ENCODE assay signal across 30 mouse cellular contexts in genomic region chr12:76194526-76194925, GRCm38 (mm10). TPM values are rescaled to one million over a fixed set of nuclear protein-coding genes. Genes with fewer than 3 reads are reported as not detected.
DNase-seq lines count a peak whose midpoint lies in the region; ATAC-seq and TF ChIP-seq lines count a peak whose summit lies in the region.
"Had no signal": no experiment of that assay in that cellular context is flagged by ENCODE, and none has a peak within 500 bp of the region (broad histone marks: within the 10 kb centered on the region; RNA-seq: fewer than 3 reads in every experiment).

No protein-coding gene starts in this region.

- no peak overlapping the region for H3K9ac ChIP-seq in liver, adult 2 months (ENCODE audit: low read depth, low read length)
- no peak overlapping the region for H3K9ac ChIP-seq in liver, embryonic 11.5 days (ENCODE audit: low read depth, low read length)
- H3K9ac ChIP-seq: embryonic facial prominence, embryonic 15.5 days; forebrain, embryonic 15.5 days; heart, embryonic 15.5 days had no signal

- no peaks in the 10 kb centered on the region for H3K9me3 ChIP-seq in liver, embryonic 11.5 days (ENCODE audit: control insufficient read depth, low read length)
- H3K9me3 ChIP-seq: embryonic facial prominence, embryonic 15.5 days; forebrain, embryonic 10.5 days; forebrain, embryonic 15.5 days; heart, embryonic 15.5 days; hindbrain, embryonic 10.5 days had no signal

- H3K4me3 ChIP-seq in liver, adult 2 months (ENCODE audit: insufficient read depth, low read depth, low read length): no peak overlapping the region
- no peak overlapping the region for H3K4me3 ChIP-seq in liver, embryonic 11.5 days (ENCODE audit: low read depth, low read length)
- H3K4me3 ChIP-seq: embryonic facial prominence, embryonic 15.5 days; erythroblast, embryonic 14.5 days; forebrain, embryonic 10.5 days; forebrain, embryonic 15.5 days; heart, adult 2 months; heart, embryonic 15.5 days; hindbrain, embryonic 10.5 days had no signal

- no peaks in the 10 kb centered on the region for H3K27me3 ChIP-seq in liver, adult 2 months (ENCODE audit: control insufficient read depth, insufficient read depth, low read length)
- H3K27me3 ChIP-seq in liver, embryonic 11.5 days (replicated peaks; ENCODE audit: control insufficient read depth, insufficient read depth, low read length): 0 out of 2 replicates have a peak, but pooled peaks cover 3% of the 10 kb centered on the region
- H3K27me3 ChIP-seq: embryonic facial prominence, embryonic 15.5 days; forebrain, embryonic 15.5 days had no signal

- H3K4me1 ChIP-seq in liver, adult 2 months (ENCODE audit: control insufficient read depth, insufficient read depth, low read length): peaks cover 7% of the 10 kb centered on the region; the same call in 1 of the 2 replicates
- peaks cover 9% of the 10 kb centered on the region for H3K4me1 ChIP-seq in liver, embryonic 11.5 days (replicated peaks; ENCODE audit: control insufficient read depth, insufficient read depth, low read length)

- 26% methylated on average over 3 of the region's 3 CpGs for WGBS in liver, adult 2 months
- WGBS in liver, embryonic 11.5 days: 59% methylated on average over 3 of the region's 3 CpGs

- H3K79me2 ChIP-seq in liver, adult 2 months (ENCODE audit: control insufficient read depth, insufficient read depth, low read length): no peaks in the 10 kb centered on the region

- H3K4me2 ChIP-seq in liver, embryonic 11.5 days: no peak overlapping the region
- H3K4me2 ChIP-seq: embryonic facial prominence, embryonic 15.5 days; forebrain, embryonic 15.5 days; heart, embryonic 11.5 days; heart, embryonic 15.5 days had no signal

- ATAC-seq in liver, embryonic 11.5 days (replicated peaks; ENCODE audit: low FRiP score): no peak
- 0 out of 2 replicates have a peak, but pooled peaks have one; percentile 20 for ATAC-seq in megakaryocyte progenitor cell, adult 5-6 weeks (replicated peaks; ENCODE audit: poor library complexity)
- no peak for ATAC-seq in activated CD4-positive, CD25-positive, alpha-beta regulatory T cell, adult 4 months
- ATAC-seq: CD4-positive, CD25-positive, alpha-beta regulatory T cell, adult 4 months; forebrain, embryonic 15.5 days; hindbrain, embryonic 16.5 days; inflammation-experienced regulatory T-cells, adult 6 months had no signal

- no peak overlapping the region for H3K27ac ChIP-seq in liver, adult 2 months (replicated peaks; ENCODE audit: insufficient read depth, low read depth, low read length)
- H3K27ac ChIP-seq in liver, embryonic 11.5 days (ENCODE audit: low read depth, low read length): no peak overlapping the region
- H3K27ac ChIP-seq: embryonic facial prominence, embryonic 15.5 days; forebrain, embryonic 10.5 days; forebrain, embryonic 15.5 days; heart, adult 2 months; heart, embryonic 15.5 days; hindbrain, embryonic 10.5 days had no signal

- peak; percentile 39 for DNase-seq in liver, adult 2 months (ENCODE audit: extremely low read depth, low read depth, low spot score)
- DNase-seq in liver, embryonic 11.5 days (ENCODE audit: low spot score): no peak
- DNase-seq in lung, postnatal 36 days: peak; percentile 46
- DNase-seq in lung, postnatal 14 days: no peak
- DNase-seq in brain, adult 2 months (ENCODE audit: low read depth, low spot score): peak; percentile 39
- DNase-seq in testis, postnatal 10 days (ENCODE audit: low spot score): no peak
- DNase-seq: adrenal gland, adult 2 months; adrenal gland, postnatal 25 days; B cell, adult 2 months; cerebellum, adult 2 months; cerebellum, postnatal 10 days; embryo, embryonic 11 days; gastrocnemius, postnatal 10 days; heart, adult 2 months had no signal

- no peak for TF ChIP-seq CTCF in liver, adult 2 months (IDR thresholded peaks at IDR 0.05; ENCODE audit: low read depth, low read length)

- H3K36me3 ChIP-seq in liver, adult 2 months (ENCODE audit: control insufficient read depth, insufficient read depth, low read length): no peaks in the 10 kb centered on the region
- no peaks in the 10 kb centered on the region for H3K36me3 ChIP-seq in liver, embryonic 11.5 days (ENCODE audit: control insufficient read depth, insufficient read depth, low read length)
- H3K36me3 ChIP-seq: embryonic facial prominence, embryonic 15.5 days; forebrain, embryonic 10.5 days; forebrain, embryonic 15.5 days; G1E; heart, embryonic 15.5 days; hindbrain, embryonic 10.5 days had no signal

- no peak for TF ChIP-seq POLR2A in liver, adult 2 months (IDR thresholded peaks at IDR 0.05; ENCODE audit: extremely low read depth, insufficient read depth, low read length)

RNA-seq across cellular contexts. Expression of gene Esr2, which starts 17.5 kb away (rescaled TPM):
- total RNA-seq in liver, adult 2 months (2014; rRNA removed): not detected in 2 replicates
- not detected in 2 replicates for polyA plus RNA-seq in liver, adult 2 months (2012; rRNA removed)
- 0.15 and 0.29 TPM in 2 replicates for polyA plus RNA-seq in liver, embryonic 11.5 days (2014; fragmentation: Nextera tagmentation; extraction: Ambion mirVana)
- not detected in 2 replicates for total RNA-seq in megakaryocyte progenitor cell, adult 5-6 weeks (2015)
- not detected in 2 replicates for total RNA-seq in megakaryocyte progenitor cell, adult 5-6 weeks (2017)
- polyA plus RNA-seq in activated CD4-positive, CD25-positive, alpha-beta regulatory T cell, adult 4 months (2017; shearing (Covaris generic)): not detected
- total RNA-seq: adrenal gland, adult 2 months; adrenal gland, postnatal 25 days; heart, adult 2 months had no signal
- polyA plus RNA-seq: adrenal gland, adult 2 months; CD4-positive, CD25-positive, alpha-beta regulatory T cell, adult 4 months; erythroblast, embryonic 14.5 days; G1E; inflammation-experienced regulatory T-cells, adult 6 months had no signal

RNA-seq across cellular contexts. Expression of gene Tex21, which starts 52.0 kb away (rescaled TPM):
- total RNA-seq in liver, adult 2 months (2014; rRNA removed): not detected in 2 replicates
- polyA plus RNA-seq in liver, adult 2 months (2012; rRNA removed): not detected in 2 replicates
- 0.10 TPM in 1 of 2 replicates, not detected in the other for polyA plus RNA-seq in liver, embryonic 11.5 days (2014; fragmentation: Nextera tagmentation; extraction: Ambion mirVana)
- total RNA-seq in megakaryocyte progenitor cell, adult 5-6 weeks (2015): not detected in 2 replicates
- 0.14 TPM in 1 of 2 replicates, not detected in the other for total RNA-seq in megakaryocyte progenitor cell, adult 5-6 weeks (2017)
- not detected for polyA plus RNA-seq in activated CD4-positive, CD25-positive, alpha-beta regulatory T cell, adult 4 months (2017; shearing (Covaris generic))
- total RNA-seq: adrenal gland, adult 2 months; adrenal gland, postnatal 25 days; gastrocnemius, postnatal 10 days; gastrocnemius, postnatal 4 days; heart, adult 2 months; heart, postnatal 25 days had no signal
- polyA plus RNA-seq: adrenal gland, adult 2 months; CD4-positive, CD25-positive, alpha-beta regulatory T cell, adult 4 months; cerebellum, adult 2 months; embryonic facial prominence, embryonic 11.5 days; embryonic facial prominence, embryonic 15.5 days; erythroblast, embryonic 14.5 days; forebrain, embryonic 10.5 days; forebrain, embryonic 15.5 days; heart, adult 2 months; heart, embryonic 11.5 days; heart, embryonic 15.5 days; hindbrain, embryonic 10.5 days; hindbrain, embryonic 16.5 days; inflammation-experienced regulatory T-cells, adult 6 months had no signal

Comparison
In these comparisons a context has a peak if more than half of its experiments do, and no peak if none do; other contexts are left out.
1. DNase-seq: peak in liver, adult 2 months (single experiment), lung, postnatal 36 days (single experiment) and brain, adult 2 months (single experiment); none in liver, embryonic 11.5 days (single experiment), lung, postnatal 14 days (single experiment) and testis, postnatal 10 days (single experiment).